Mouse (Mus musculus): Measurements from ENCODE around the gene Camsap2. TPM values are rescaled to one million over a fixed set of nuclear protein-coding genes. Genes with fewer than 3 reads are reported as not detected.

Camsap2 gene
- polyA plus RNA-seq (2014; fragmentation: Nextera tagmentation; extraction: Ambion mirVana) = 18.2 and 20.0 TPM in 2 replicates

- H3K4me2 ChIP-seq = peak within 1 kb of the TSS; percentile 83
- H3K4me3 ChIP-seq (ENCODE audit: low read depth, low read length) = peak within 1 kb of the TSS; percentile 94
- no peaks in the 10 kb centered on the region for H3K27me3 ChIP-seq (ENCODE audit: insufficient read depth, low read length)
- WGBS = under 1% methylated on average over 119 of the region's 121 CpGs
- peak; percentile 96 for DNase-seq
- peak within 1 kb of the TSS; percentile 94 for H3K9ac ChIP-seq
- no peaks in the 10 kb centered on the region for H3K36me3 ChIP-seq (ENCODE audit: insufficient read depth)
- no peak for TF ChIP-seq CTCF (IDR thresholded peaks at IDR 0.05; ENCODE audit: low read depth)
- peak within 1 kb of the TSS; percentile 97 for H3K27ac ChIP-seq (ENCODE audit: low read depth)
- peaks cover 20% of the 10 kb centered on the region for H3K4me1 ChIP-seq (ENCODE audit: insufficient read depth)
- H3K9me3 ChIP-seq (ENCODE audit: low read depth, low read length) = no peaks in the 10 kb centered on the region
- ATAC-seq (ENCODE audit: insufficient read depth) = peak; percentile 98
Measured at GRCm38 (mm10) chr1:136345454-136346372, at the start of gene Camsap2. TSS of gene Camsap2 (minus strand) at chr1:136346104.

- ATAC-seq (ENCODE audit: insufficient read depth) (no peak), DNase-seq (no peak)
- 32% methylated on average over 5 of the region's 5 CpGs for WGBS
- no peaks in the 10 kb centered on the region for H3K4me1 ChIP-seq (ENCODE audit: insufficient read depth)
- TF ChIP-seq CTCF (IDR thresholded peaks at IDR 0.05; ENCODE audit: low read depth) = no peak
- H3K9me3 ChIP-seq (ENCODE audit: low read depth, low read length) = no peaks in the 10 kb centered on the region
- no peak overlapping the region for H3K4me3 ChIP-seq (ENCODE audit: low read depth, low read length)
- no peaks in the 10 kb centered on the region for H3K27me3 ChIP-seq (ENCODE audit: insufficient read depth, low read length)
- no peak overlapping the region for H3K9ac ChIP-seq
- no peak overlapping the region for H3K27ac ChIP-seq (ENCODE audit: low read depth)
- no peaks in the 10 kb centered on the region for H3K36me3 ChIP-seq (ENCODE audit: insufficient read depth)
- no peak overlapping the region for H3K4me2 ChIP-seq
Measured at GRCm38 (mm10) chr1:136395073-136395472, 49.2 kb upstream of the Camsap2 start.

- DNase-seq = peak; percentile 82
- no peak overlapping the region for H3K4me2 ChIP-seq
- no peak overlapping the region for H3K4me3 ChIP-seq (ENCODE audit: low read depth, low read length)
- no peak for TF ChIP-seq CTCF (IDR thresholded peaks at IDR 0.05; ENCODE audit: low read depth)
- no peak; the same call in 1 of the 2 replicates for ATAC-seq (ENCODE audit: insufficient read depth)
- H3K9me3 ChIP-seq (ENCODE audit: low read depth, low read length) = no peaks in the 10 kb centered on the region
- no peaks in the 10 kb centered on the region for H3K27me3 ChIP-seq (ENCODE audit: insufficient read depth, low read length)
- WGBS = 32% methylated on average over 10 of the region's 10 CpGs
- no peaks in the 10 kb centered on the region for H3K36me3 ChIP-seq (ENCODE audit: insufficient read depth)
- no peak overlapping the region for H3K9ac ChIP-seq
- no peaks in the 10 kb centered on the region for H3K4me1 ChIP-seq (ENCODE audit: insufficient read depth)
- no peak overlapping the region for H3K27ac ChIP-seq (ENCODE audit: low read depth)
Measured at GRCm38 (mm10) chr1:136394506-136394905, 48.6 kb upstream of the Camsap2 start.

- Histone ChIP-seq H3K27ac (ENCODE audit: low read depth) (no peak overlapping the region), H3K9ac (no peak overlapping the region), H3K36me3 (ENCODE audit: insufficient read depth) (no peaks in the 10 kb centered on the region), H3K4me2 (no peak overlapping the region), H3K4me1 (ENCODE audit: insufficient read depth) (no peaks in the 10 kb centered on the region), H3K4me3 (ENCODE audit: low read depth, low read length) (no peak overlapping the region), H3K27me3 (ENCODE audit: insufficient read depth, low read length) (no peaks in the 10 kb centered on the region), H3K9me3 (ENCODE audit: low read depth, low read length) (no peaks in the 10 kb centered on the region)
- DNase-seq = no peak
- TF ChIP-seq CTCF (IDR thresholded peaks at IDR 0.05; ENCODE audit: low read depth) = no peak
- 30% methylated on average over 5 of the region's 6 CpGs for WGBS
- no peak for ATAC-seq (ENCODE audit: insufficient read depth)
Measured at GRCm38 (mm10) chr1:136386914-136387313, 41.0 kb upstream of the Camsap2 start.

DNA sequence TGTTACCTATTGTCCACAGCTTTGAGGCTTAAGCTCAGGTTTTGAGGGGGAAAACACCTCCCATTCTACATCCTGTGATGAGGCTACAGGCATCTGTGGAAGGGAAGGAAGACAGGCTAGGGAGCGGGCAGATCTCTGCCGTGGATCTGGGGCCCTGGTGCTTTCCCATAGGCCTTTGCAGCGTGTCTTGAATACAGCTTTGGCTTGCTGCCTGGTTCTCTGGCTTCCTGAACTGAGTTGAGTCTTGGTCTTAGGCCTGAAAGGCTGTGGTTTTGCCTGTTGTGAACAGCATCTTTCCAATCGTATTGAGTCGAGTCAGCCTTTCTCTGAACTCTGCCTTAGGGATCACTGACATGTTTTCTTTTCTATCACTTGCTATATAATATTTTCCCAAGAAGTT lies 35.7 kb upstream of the Camsap2 start:
- H3K9ac ChIP-seq = no peak overlapping the region
- H3K36me3 ChIP-seq (ENCODE audit: insufficient read depth) = no peaks in the 10 kb centered on the region
- no peaks in the 10 kb centered on the region for H3K9me3 ChIP-seq (ENCODE audit: low read depth, low read length)
- WGBS = 72% methylated on average over 5 of the region's 5 CpGs
- ATAC-seq (ENCODE audit: insufficient read depth) = no peak
- no peak overlapping the region for H3K4me2 ChIP-seq
- H3K27me3 ChIP-seq (ENCODE audit: insufficient read depth, low read length) = no peaks in the 10 kb centered on the region
- 0 out of 2 replicates have a peak, but pooled peaks cover 2% of the 10 kb centered on the region for H3K4me1 ChIP-seq (ENCODE audit: insufficient read depth)
- TF ChIP-seq CTCF (IDR thresholded peaks at IDR 0.05; ENCODE audit: low read depth) = no peak
- peak overlapping the region; percentile 46; the same call in 1 of the 2 replicates for H3K27ac ChIP-seq (ENCODE audit: low read depth)
- H3K4me3 ChIP-seq (ENCODE audit: low read depth, low read length) = no peak overlapping the region
- peak; percentile 45 for DNase-seq

DNA sequence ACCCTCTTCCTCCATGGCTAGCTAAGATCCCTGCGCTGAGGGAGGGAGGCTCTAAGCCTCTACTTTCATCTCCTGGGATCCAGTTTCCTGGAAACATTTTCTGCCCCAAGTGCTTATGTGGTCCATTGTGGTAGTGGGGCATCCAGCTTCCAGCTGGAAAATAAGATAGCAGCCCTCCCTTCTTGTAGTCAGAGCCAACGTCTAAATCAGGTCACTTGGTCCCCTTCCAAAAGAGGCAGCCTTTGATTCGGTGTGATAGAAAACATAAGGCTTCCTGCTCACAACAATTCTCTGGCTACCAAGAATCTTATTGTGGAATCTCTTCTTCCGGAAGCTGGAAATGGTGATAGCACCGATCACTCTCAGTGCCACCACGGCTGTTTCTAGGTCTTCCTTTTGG lies 35.3 kb upstream of the Camsap2 start:
- no peaks in the 10 kb centered on the region for H3K36me3 ChIP-seq (ENCODE audit: insufficient read depth)
- H3K9ac ChIP-seq = no peak overlapping the region
- H3K27me3 ChIP-seq (ENCODE audit: insufficient read depth, low read length) = no peaks in the 10 kb centered on the region
- TF ChIP-seq CTCF (IDR thresholded peaks at IDR 0.05; ENCODE audit: low read depth) = no peak
- H3K4me1 ChIP-seq (ENCODE audit: insufficient read depth) = 0 out of 2 replicates have a peak, but pooled peaks cover 2% of the 10 kb centered on the region
- DNase-seq = peak; percentile 70
- no peak; the same call in 1 of the 2 replicates for ATAC-seq (ENCODE audit: insufficient read depth)
- H3K4me3 ChIP-seq (ENCODE audit: low read depth, low read length) = no peak overlapping the region
- no peaks in the 10 kb centered on the region for H3K9me3 ChIP-seq (ENCODE audit: low read depth, low read length)
- peak overlapping the region; percentile 46; the same call in 1 of the 2 replicates for H3K27ac ChIP-seq (ENCODE audit: low read depth)
- 53% methylated on average over 6 of the region's 6 CpGs for WGBS
- H3K4me2 ChIP-seq = no peak overlapping the region

- WGBS = 83% methylated on average over 8 of the region's 8 CpGs
- no peaks in the 10 kb centered on the region for H3K36me3 ChIP-seq (ENCODE audit: insufficient read depth)
- no peak overlapping the region for H3K4me3 ChIP-seq (ENCODE audit: low read depth, low read length)
- no peaks in the 10 kb centered on the region for H3K9me3 ChIP-seq (ENCODE audit: low read depth, low read length)
- ATAC-seq (ENCODE audit: insufficient read depth) (no peak), DNase-seq (no peak)
- no peak overlapping the region for H3K4me2 ChIP-seq
- no peak overlapping the region for H3K27ac ChIP-seq (ENCODE audit: low read depth)
- no peak overlapping the region for H3K9ac ChIP-seq
- no peak for TF ChIP-seq CTCF (IDR thresholded peaks at IDR 0.05; ENCODE audit: low read depth)
- H3K4me1 ChIP-seq (ENCODE audit: insufficient read depth) = 0 out of 2 replicates have a peak, but pooled peaks cover 2% of the 10 kb centered on the region
- no peaks in the 10 kb centered on the region for H3K27me3 ChIP-seq (ENCODE audit: insufficient read depth, low read length)
Measured at GRCm38 (mm10) chr1:136380606-136381005, 34.7 kb upstream of the Camsap2 start.

Measured in lung, embryonic 14.5 days (tissue).